Mouse (Mus musculus) limb, embryonic 14.5 days (tissue): Measurements from ENCODE around the gene Wdr82. TPM values are rescaled to one million over a fixed set of nuclear protein-coding genes. Genes with fewer than 3 reads are reported as not detected.

Source experiments
- ATAC-seq: fragments of 200-750 bp; cut with Nextera tagmentation; 2 replicates; pipeline ENCODE4 v1.8.0; 2017; ENCODE audit warnings: low read depth, moderate number of reproducible peaks, moderate TSS enrichment; ENCODE audit not compliant: low FRiP score
- DNase-seq: peaks from one replicate; pipeline ENCODE4 v3.0.0-alpha.2; 2015; ENCODE audit warnings: low spot score
- H3K27ac ChIP-seq: fragments of 300-500 bp; sonication (generic); replicated peaks from 2 replicates; pipeline ENCODE4 v1.5.1; 2014; ENCODE audit warnings: low read depth, mild to moderate bottlenecking, low read length, moderate library complexity, mixed read lengths
- H3K27me3 ChIP-seq: fragments of 300-500 bp; sonication (generic); 2 replicates; pipeline ENCODE4 v1.6.1; 2014; ENCODE audit warnings: low read length, mixed read lengths; ENCODE audit not compliant: control insufficient read depth, insufficient read depth
- H3K36me3 ChIP-seq: fragments of 300-500 bp; sonication (generic); 2 replicates; pipeline ENCODE4 v1.6.1; 2014; ENCODE audit warnings: mild to moderate bottlenecking, low read length, moderate library complexity, mixed read lengths; ENCODE audit not compliant: control insufficient read depth, insufficient read depth
- H3K4me1 ChIP-seq: fragments of 300-500 bp; sonication (generic); 2 replicates; pipeline ENCODE4 v1.6.1; 2014; ENCODE audit warnings: antibody characterized with exemption, low read length, mixed read lengths; ENCODE audit not compliant: control insufficient read depth, insufficient read depth
- H3K4me2 ChIP-seq: fragments of 300-500 bp; sonication (generic); replicated peaks from 2 replicates; pipeline ENCODE4 v1.6.1; 2014; ENCODE audit warnings: low read depth, mild to moderate bottlenecking, low read length, moderate library complexity; ENCODE audit not compliant: severe bottlenecking
- H3K4me3 ChIP-seq: fragments of 300-500 bp; sonication (generic); replicated peaks from 2 replicates; pipeline ENCODE4 v1.5.1; 2014; ENCODE audit warnings: low read length
- H3K9ac ChIP-seq: fragments of 300-500 bp; sonication (generic); 2 replicates; pipeline ENCODE4 v1.6.1; 2014; ENCODE audit warnings: mild to moderate bottlenecking, low read depth, low read length, moderate library complexity; ENCODE audit not compliant: severe bottlenecking
- H3K9me3 ChIP-seq: fragments of 300-500 bp; sonication (generic); 2 replicates; pipeline ENCODE4 v1.6.1; 2016; ENCODE audit warnings: low read length; ENCODE audit not compliant: control insufficient read depth
- POLR2A ChIP-seq: fragments of 200-500 bp; IDR thresholded peaks from 2 replicates; pipeline ENCODE4 v1.8.0; 2012; ENCODE audit warnings: inconsistent platforms, mild to moderate bottlenecking, moderate library complexity, borderline replicate concordance; ENCODE audit not compliant: insufficient read depth, insufficient read length; ENCODE audit errors: extremely low read depth
- WGBS: fragments of 180-500 bp; shearing (Covaris S2); extraction: QIAGEN DNeasy Blood & Tissue Kit; methylation state at CpG from one replicate; pipeline ENCODE4 v1.1.7; 2014; 5-methylcytosine and 5-hydroxymethylcytosine counted together
- polyA plus RNA-seq, 2 experiments: library from polyadenylated mRNA; depleted of rRNA in 1 of 2; stranded (reverse) in 1 of 2; unstranded in 1 of 2; fragments of >200 nt; fragmentation: Nextera tagmentation in 1 of 2; extraction: Ambion mirVana in 1 of 2; gene quantifications; 2 replicates each; pipeline versions ENCODE4 v1.2.1 to v1.2.3; 2012 to 2014

Gene Wdr82
- polyA plus RNA-seq, 2 experiments: 30.2 to 104 TPM

DNA sequence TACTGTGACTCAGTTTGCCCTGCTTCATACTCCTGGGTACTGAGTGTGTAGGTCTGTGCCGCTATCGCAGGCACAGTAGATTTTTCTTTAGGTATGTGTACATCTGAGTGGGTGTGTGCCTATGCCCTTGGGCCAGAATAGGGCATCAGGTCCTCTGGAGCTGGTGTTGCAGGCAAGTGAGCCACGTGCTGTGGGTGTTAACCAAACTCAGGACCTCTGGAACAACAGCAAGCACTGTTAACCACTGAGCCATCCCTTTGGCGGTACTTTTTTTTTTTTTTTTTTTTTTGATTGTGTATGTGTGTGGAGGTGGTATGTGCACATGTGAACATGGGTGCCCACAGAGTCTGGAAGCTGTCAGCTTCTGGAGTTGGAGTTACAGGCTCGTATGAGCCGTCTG is 7.1 kb downstream of the Wdr82 start:
- peaks cover 22% of the 10 kb centered on the region for H3K4me1 ChIP-seq
- peaks cover 66% of the 10 kb centered on the region for H3K36me3 ChIP-seq
- DNase-seq (no peak), ATAC-seq (no peak)
- no peaks in the 10 kb centered on the region for H3K9me3 ChIP-seq
- no peak overlapping the region for H3K4me2 ChIP-seq
- no peak overlapping the region for H3K4me3 ChIP-seq
- H3K27ac ChIP-seq: no peak overlapping the region
- 83% methylated on average over 6 of the region's 6 CpGs for WGBS
- TF ChIP-seq POLR2A: no peak
- H3K9ac ChIP-seq: no peak overlapping the region
- no peaks in the 10 kb centered on the region for H3K27me3 ChIP-seq

DNA sequence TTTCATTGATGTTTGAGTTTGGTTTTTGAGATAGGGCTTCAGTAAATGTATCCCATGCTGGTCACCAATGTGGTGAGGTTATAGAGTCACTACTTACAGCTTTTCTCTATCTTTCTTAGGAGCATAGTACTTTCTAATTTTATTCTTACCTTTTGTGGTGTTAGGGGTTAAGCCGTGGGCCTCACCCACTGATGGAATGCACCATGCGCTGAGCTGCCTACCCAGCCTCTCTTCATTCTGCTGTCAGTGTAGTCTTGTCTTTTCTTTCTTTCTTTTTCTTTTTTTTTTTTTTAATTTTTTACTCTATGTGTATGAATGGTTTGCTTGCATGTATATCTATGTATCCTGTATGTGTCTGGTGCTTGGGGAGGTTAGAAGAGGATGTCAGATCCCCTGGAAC is 8.7 kb downstream of the Wdr82 start:
- Histone ChIP-seq H3K4me3 (no peak overlapping the region), H3K27me3 (no peaks in the 10 kb centered on the region), H3K9me3 (no peaks in the 10 kb centered on the region), H3K4me2 (no peak overlapping the region), H3K4me1 (peaks cover 10% of the 10 kb centered on the region; the same call in 1 of the 2 replicates), H3K9ac (no peak overlapping the region), H3K27ac (no peak overlapping the region), H3K36me3 (peaks cover 83% of the 10 kb centered on the region)
- no peak for TF ChIP-seq POLR2A
- ATAC-seq (no peak), DNase-seq (no peak)
- 83% methylated on average over 2 of the region's 2 CpGs for WGBS

DNA sequence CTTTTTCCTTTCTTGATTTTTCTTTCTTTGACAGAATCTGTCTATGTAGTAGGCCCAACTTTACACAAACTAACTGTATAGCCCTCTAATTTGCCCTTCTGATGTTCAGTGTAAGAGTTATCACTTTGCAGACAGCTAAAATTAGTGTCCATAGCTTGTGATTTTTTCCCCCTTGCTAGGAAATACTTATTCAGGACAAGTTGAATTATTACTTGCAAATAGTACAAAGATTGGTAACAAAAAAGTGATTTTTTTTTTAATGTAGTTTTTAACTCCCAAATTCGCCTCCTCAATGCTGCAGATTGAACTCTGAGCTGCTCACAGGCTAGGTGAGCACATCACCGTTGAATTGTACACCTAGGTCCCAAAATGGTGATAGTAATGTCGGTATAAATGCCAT is 9.2 kb downstream of the Wdr82 start:
- no peak overlapping the region for H3K27ac ChIP-seq
- 94% methylated on average over 3 of the region's 3 CpGs for WGBS
- no peak overlapping the region for H3K4me2 ChIP-seq
- H3K27me3 ChIP-seq: no peaks in the 10 kb centered on the region
- no peak overlapping the region for H3K9ac ChIP-seq
- ATAC-seq (no peak), DNase-seq (no peak)
- TF ChIP-seq POLR2A: no peak
- H3K4me3 ChIP-seq: no peak overlapping the region
- peaks cover 88% of the 10 kb centered on the region for H3K36me3 ChIP-seq
- H3K4me1 ChIP-seq: peaks cover 10% of the 10 kb centered on the region; the same call in 1 of the 2 replicates
- no peaks in the 10 kb centered on the region for H3K9me3 ChIP-seq

DNA sequence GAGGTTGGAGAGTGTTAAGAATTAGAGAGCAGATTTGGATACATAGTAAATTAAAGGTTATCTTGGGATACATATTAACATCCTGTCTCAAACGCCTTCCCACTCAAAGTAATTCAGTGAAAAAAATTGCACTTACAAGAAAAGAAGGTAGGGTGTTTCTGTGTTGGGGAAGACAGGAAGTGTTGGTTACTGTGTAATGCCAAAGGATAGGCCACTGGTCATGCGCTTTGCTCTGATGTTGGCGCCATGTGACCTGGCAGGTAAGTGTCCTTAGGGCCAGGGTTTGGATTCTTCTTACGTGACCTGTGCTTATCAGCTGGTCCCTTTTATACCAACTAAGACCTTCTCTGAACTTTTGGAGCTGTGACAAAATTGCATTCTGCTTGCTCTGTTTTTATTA is 11.4 kb downstream of the Wdr82 start:
- DNase-seq (no peak), ATAC-seq (no peak)
- Histone ChIP-seq H3K4me3 (no peak overlapping the region), H3K4me2 (no peak overlapping the region), H3K27ac (no peak overlapping the region), H3K9ac (no peak overlapping the region), H3K4me1 (no peaks in the 10 kb centered on the region), H3K36me3 (peaks cover 99% of the 10 kb centered on the region), H3K27me3 (no peaks in the 10 kb centered on the region), H3K9me3 (no peaks in the 10 kb centered on the region)
- WGBS: 92% methylated on average over 4 of the region's 4 CpGs
- TF ChIP-seq POLR2A: no peak

DNA sequence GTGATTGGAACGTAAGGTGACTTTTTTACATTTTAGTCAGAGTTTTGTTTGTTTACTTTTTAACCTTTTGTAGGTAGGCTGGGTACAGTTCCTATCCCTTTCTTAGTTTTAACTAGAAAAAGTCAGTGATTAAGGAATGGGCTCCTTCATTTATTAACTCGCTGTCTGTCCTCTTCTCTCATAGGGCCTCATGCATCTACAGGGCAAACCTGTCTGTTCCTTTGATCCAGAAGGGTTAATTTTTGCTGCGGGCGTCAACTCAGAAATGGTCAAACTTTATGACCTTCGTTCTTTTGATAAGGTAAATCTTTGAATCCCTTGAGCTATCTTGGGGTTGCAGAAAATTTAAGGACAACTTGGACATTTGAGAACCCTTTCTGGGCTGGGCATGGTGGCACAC is 13.3 kb downstream of the Wdr82 start:
- Histone ChIP-seq H3K4me1 (no peaks in the 10 kb centered on the region), H3K4me2 (no peak overlapping the region), H3K27ac (no peak overlapping the region), H3K27me3 (no peaks in the 10 kb centered on the region), H3K36me3 (peaks cover 100% of the 10 kb centered on the region), H3K9ac (no peak overlapping the region), H3K4me3 (no peak overlapping the region), H3K9me3 (no peaks in the 10 kb centered on the region)
- TF ChIP-seq POLR2A: no peak
- no peak for ATAC-seq
- 92% methylated on average over 5 of the region's 5 CpGs for WGBS
- DNase-seq: no peak

DNA sequence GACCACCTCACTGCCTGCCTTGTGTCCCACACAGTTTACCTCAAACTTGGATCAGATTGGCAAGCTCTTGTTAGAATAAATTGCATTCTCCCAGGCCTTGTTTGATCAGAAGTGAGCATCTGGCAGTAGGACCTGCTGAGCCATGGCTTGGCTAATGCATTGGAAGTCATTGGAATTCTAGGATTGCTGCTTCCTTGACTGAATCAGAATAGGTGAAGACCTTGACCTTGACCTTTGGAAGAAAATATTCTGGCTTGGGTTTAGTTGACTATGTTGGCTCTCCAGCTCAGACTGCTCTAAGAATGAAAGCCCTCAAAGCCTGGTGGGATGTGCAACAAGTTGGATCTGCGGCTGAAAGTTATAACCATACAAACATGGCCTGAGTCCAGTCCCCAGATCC is 20.6 kb downstream of the Wdr82 start:
- no peak overlapping the region for H3K4me2 ChIP-seq
- H3K4me1 ChIP-seq: no peaks in the 10 kb centered on the region
- ATAC-seq (no peak), DNase-seq (no peak)
- no peak overlapping the region for H3K27ac ChIP-seq
- no peak for TF ChIP-seq POLR2A
- H3K27me3 ChIP-seq: no peaks in the 10 kb centered on the region
- H3K4me3 ChIP-seq: no peak overlapping the region
- peaks cover 88% of the 10 kb centered on the region for H3K36me3 ChIP-seq
- no peak overlapping the region for H3K9ac ChIP-seq
- H3K9me3 ChIP-seq: no peaks in the 10 kb centered on the region
- 95% methylated on average over 1 of the region's 1 CpGs for WGBS
